Comparison of ENCODE assay signal across 11 mouse cellular contexts in genomic region chr19:5955704-5956670, GRCm38 (mm10). TPM values are rescaled to one million over a fixed set of nuclear protein-coding genes. Genes with fewer than 3 reads are reported as not detected.
A peak's percentile ranks its signal among the peaks of the same experiment; 100 is the strongest.
DNase-seq lines count a peak whose midpoint lies in the region; ATAC-seq and TF ChIP-seq lines count a peak whose summit lies in the region.
"Had no signal": no experiment of that assay in that cellular context is flagged by ENCODE, and none has a peak within 500 bp of the region (broad histone marks: within the 10 kb centered on the region; RNA-seq: fewer than 3 reads in every experiment).

No protein-coding gene starts in this region.

- peaks cover 32% of the 10 kb centered on the region for H3K4me1 ChIP-seq in liver, embryonic 12.5 days
- no peaks in the 10 kb centered on the region for H3K4me1 ChIP-seq in midbrain, embryonic 13.5 days (replicated peaks)
- H3K4me1 ChIP-seq in midbrain, postnatal 0 days (ENCODE audit: insufficient read depth, low read length) = no peaks in the 10 kb centered on the region

- peaks cover 98% of the 10 kb centered on the region for H3K36me3 ChIP-seq in liver, embryonic 12.5 days
- peaks cover 52% of the 10 kb centered on the region for H3K36me3 ChIP-seq in midbrain, embryonic 13.5 days
- peaks cover 17% of the 10 kb centered on the region; the same call in 1 of the 2 replicates for H3K36me3 ChIP-seq in midbrain, postnatal 0 days (ENCODE audit: insufficient read depth, low read length)

- 78% methylated on average over 28 of the region's 28 CpGs for WGBS in liver, embryonic 12.5 days (ENCODE audit: insufficient replicate concordance)
- WGBS in midbrain, embryonic 13.5 days = 93% methylated on average over 28 of the region's 28 CpGs
- WGBS in midbrain, postnatal 0 days = 93% methylated on average over 28 of the region's 28 CpGs

- H3K27me3 ChIP-seq in liver, embryonic 12.5 days (replicated peaks) = no peaks in the 10 kb centered on the region
- H3K27me3 ChIP-seq in midbrain, embryonic 13.5 days = no peaks in the 10 kb centered on the region
- H3K27me3 ChIP-seq in midbrain, postnatal 0 days (ENCODE audit: insufficient read depth, low read length) = no peaks in the 10 kb centered on the region

- H3K4me3 ChIP-seq in liver, embryonic 12.5 days = 0 out of 2 replicates have a peak overlapping the region, but pooled peaks have one; percentile 12
- no peak overlapping the region for H3K4me3 ChIP-seq in left cerebral cortex, adult 2 months
- no peak overlapping the region for H3K4me3 ChIP-seq in midbrain, embryonic 13.5 days (replicated peaks)
- no peak overlapping the region for H3K4me3 ChIP-seq in midbrain, postnatal 0 days (ENCODE audit: low read depth, low read length)

- no peak for ATAC-seq in liver, embryonic 12.5 days
- ATAC-seq in midbrain, embryonic 13.5 days = no peak
- ATAC-seq in midbrain, postnatal 0 days (ENCODE audit: low FRiP score) = no peak

- H3K9ac ChIP-seq in liver, embryonic 12.5 days = no peak overlapping the region
- no peak overlapping the region for H3K9ac ChIP-seq in midbrain, embryonic 13.5 days (replicated peaks)
- H3K9ac ChIP-seq in midbrain, postnatal 0 days (replicated peaks; ENCODE audit: low read length, poor library complexity, severe bottlenecking) = no peak overlapping the region

- H3K9me3 ChIP-seq in liver, embryonic 12.5 days (replicated peaks) = no peaks in the 10 kb centered on the region
- no peaks in the 10 kb centered on the region for H3K9me3 ChIP-seq in midbrain, embryonic 13.5 days
- no peaks in the 10 kb centered on the region for H3K9me3 ChIP-seq in midbrain, postnatal 0 days (ENCODE audit: low read length)

- peak overlapping the region; percentile 28; the same call in 1 of the 2 replicates for H3K27ac ChIP-seq in liver, embryonic 12.5 days
- H3K27ac ChIP-seq in left cerebral cortex, adult 2 months = no peak overlapping the region
- no peak overlapping the region for H3K27ac ChIP-seq in midbrain, embryonic 13.5 days
- H3K27ac ChIP-seq in midbrain, postnatal 0 days (ENCODE audit: low read depth, low read length) = no peak overlapping the region

- no peak for TF ChIP-seq CTCF in left cerebral cortex, adult 2 months (IDR thresholded peaks at IDR 0.05)
- TF ChIP-seq CTCF in midbrain, postnatal 0 days (IDR thresholded peaks at IDR 0.05) = no peak

- DNase-seq in urinary bladder, postnatal 36 days (ENCODE audit: low spot score in 2 of 2) = peak; percentile 66 to 67
- DNase-seq in urinary bladder, postnatal 4 days (ENCODE audit: low spot score in 2 of 2) = no peak
- peak; percentile 49 to 63 for DNase-seq in heart, postnatal 36 days
- DNase-seq in left cerebral cortex, adult 2 months (ENCODE audit: extremely low spot score in 1 of 2, low spot score in 2 of 2) = no peak
- DNase-seq in cerebellum, adult 18-20 months = no peak
- DNase-seq in midbrain, postnatal 0 days (ENCODE audit: low spot score) = no peak

- intact Hi-C loops in heart, postnatal 36 days (cut with DNase I) = loop anchor here (1.0 to 2.0 kb wide), 2 partner anchors 32 to 169 kb away; partner anchors contain the start of gene Cdc42ep2
- intact Hi-C loops in left cerebral cortex, adult 2 months (cut with DNase I) = loop anchor here (1.0 to 5.0 kb wide), 2 partner anchors 32 to 169 kb away; partner anchors contain the start of gene Cdc42ep2

- H3K4me2 ChIP-seq in liver, embryonic 12.5 days = peak overlapping the region; percentile 37
- H3K4me2 ChIP-seq in midbrain, embryonic 13.5 days (replicated peaks) = no peak overlapping the region
- H3K4me2 ChIP-seq in midbrain, postnatal 0 days (ENCODE audit: low read depth, low read length, poor library complexity, severe bottlenecking) = no peak overlapping the region

RNA-seq across cellular contexts. Expression of gene Pola2, which starts 8.0 kb away (rescaled TPM):
- 10 to 100 TPM; 10.6 to 10.9 TPM for total RNA-seq in heart, postnatal 36 days (2021)
- polyA plus RNA-seq in liver, embryonic 12.5 days (2016; fragmentation: Nextera tagmentation; extraction: Ambion mirVana) = 79.7 and 83.2 TPM in 2 replicates
- 1 to 10 TPM; 5.0 to 6.4 TPM for total RNA-seq in left cerebral cortex, adult 2 months (2021)
- polyA plus RNA-seq in midbrain, embryonic 13.5 days (2015; fragmentation: Nextera tagmentation; extraction: Ambion mirVana) = 31.6 and 32.1 TPM in 2 replicates
- total RNA-seq in midbrain, postnatal 0 days (2014; rRNA removed) = 17.8 and 21.6 TPM in 2 replicates
- polyA plus RNA-seq in midbrain, postnatal 0 days (2015; fragmentation: Nextera tagmentation; extraction: Ambion mirVana) = 16.7 and 16.9 TPM in 2 replicates

RNA-seq across cellular contexts. Expression of gene Slc22a20, which starts 30.0 kb away (rescaled TPM):
- total RNA-seq in heart, postnatal 36 days (2021) = not detected
- polyA plus RNA-seq in liver, embryonic 12.5 days (2016; fragmentation: Nextera tagmentation; extraction: Ambion mirVana) = not detected in 2 replicates
- total RNA-seq in left cerebral cortex, adult 2 months (2021) = not detected
- not detected in 2 replicates for polyA plus RNA-seq in midbrain, embryonic 13.5 days (2015; fragmentation: Nextera tagmentation; extraction: Ambion mirVana)
- total RNA-seq in midbrain, postnatal 0 days (2014; rRNA removed) = not detected in 2 replicates
- not detected in 2 replicates for polyA plus RNA-seq in midbrain, postnatal 0 days (2015; fragmentation: Nextera tagmentation; extraction: Ambion mirVana)
- total RNA-seq: layer of hippocampus, adult 8-10 months had no signal
- polyA plus RNA-seq: embryonic facial prominence, embryonic 11.5 days; neural tube, embryonic 11.5 days had no signal

RNA-seq across cellular contexts. Expression of gene Cdc42ep2, which starts 31.4 kb away (rescaled TPM):
- total RNA-seq in heart, postnatal 36 days (2021) = 1 to 10 TPM; 9.3 to 9.5 TPM
- polyA plus RNA-seq in liver, embryonic 12.5 days (2016; fragmentation: Nextera tagmentation; extraction: Ambion mirVana) = 3.4 and 3.6 TPM in 2 replicates
- 1 to 10 TPM; 4.7 to 4.9 TPM for total RNA-seq in left cerebral cortex, adult 2 months (2021)
- polyA plus RNA-seq in midbrain, embryonic 13.5 days (2015; fragmentation: Nextera tagmentation; extraction: Ambion mirVana) = 7.5 and 7.8 TPM in 2 replicates
- total RNA-seq in midbrain, postnatal 0 days (2014; rRNA removed) = 20.6 and 28.4 TPM in 2 replicates
- 19.2 and 20.9 TPM in 2 replicates for polyA plus RNA-seq in midbrain, postnatal 0 days (2015; fragmentation: Nextera tagmentation; extraction: Ambion mirVana)

RNA-seq across cellular contexts. Expression of gene Dpf2, which starts 43.2 kb away (rescaled TPM):
- total RNA-seq in heart, postnatal 36 days (2021) = 10 to 100 TPM; 75.8 to 96.2 TPM
- 73.2 and 74.9 TPM in 2 replicates for polyA plus RNA-seq in liver, embryonic 12.5 days (2016; fragmentation: Nextera tagmentation; extraction: Ambion mirVana)
- total RNA-seq in left cerebral cortex, adult 2 months (2021) = 100 to 1,000 TPM in 1 of 2 experiments, 10 to 100 TPM in 1; 94.8 to 100 TPM
- polyA plus RNA-seq in midbrain, embryonic 13.5 days (2015; fragmentation: Nextera tagmentation; extraction: Ambion mirVana) = 157 and 158 TPM in 2 replicates
- total RNA-seq in midbrain, postnatal 0 days (2014; rRNA removed) = 52.9 and 84.7 TPM in 2 replicates
- 57.7 and 61.0 TPM in 2 replicates for polyA plus RNA-seq in midbrain, postnatal 0 days (2015; fragmentation: Nextera tagmentation; extraction: Ambion mirVana)

RNA-seq across cellular contexts. Expression of gene Capn1, which starts 59.7 kb away (rescaled TPM):
- total RNA-seq in heart, postnatal 36 days (2021) = 10 to 100 TPM; 34.7 to 35.2 TPM
- 37.7 and 38.5 TPM in 2 replicates for polyA plus RNA-seq in liver, embryonic 12.5 days (2016; fragmentation: Nextera tagmentation; extraction: Ambion mirVana)
- 10 to 100 TPM; 20.8 to 23.1 TPM for total RNA-seq in left cerebral cortex, adult 2 months (2021)
- polyA plus RNA-seq in midbrain, embryonic 13.5 days (2015; fragmentation: Nextera tagmentation; extraction: Ambion mirVana) = 1.9 and 2.3 TPM in 2 replicates
- total RNA-seq in midbrain, postnatal 0 days (2014; rRNA removed) = 7.9 and 13.2 TPM in 2 replicates
- polyA plus RNA-seq in midbrain, postnatal 0 days (2015; fragmentation: Nextera tagmentation; extraction: Ambion mirVana) = 3.3 and 3.9 TPM in 2 replicates

Comparison
In these comparisons a context has a peak if more than half of its experiments do, and no peak if none do; other contexts are left out.
1. DNase-seq: peak in urinary bladder, postnatal 36 days (2 of 2) and heart, postnatal 36 days (2 of 2); none in urinary bladder, postnatal 4 days (0 of 2), left cerebral cortex, adult 2 months (0 of 2), cerebellum, adult 18-20 months (0 of 2) and midbrain, postnatal 0 days (single experiment).